Mouse (Mus musculus): ENCODE measurements around the gene Olfr1246. TPM values are rescaled to one million over a fixed set of nuclear protein-coding genes. Genes with fewer than 3 reads are reported as not detected.

Gene Olfr1246
- not detected in 4 replicates for total RNA-seq (2023; ENCODE audit: inconsistent age)

DNA sequence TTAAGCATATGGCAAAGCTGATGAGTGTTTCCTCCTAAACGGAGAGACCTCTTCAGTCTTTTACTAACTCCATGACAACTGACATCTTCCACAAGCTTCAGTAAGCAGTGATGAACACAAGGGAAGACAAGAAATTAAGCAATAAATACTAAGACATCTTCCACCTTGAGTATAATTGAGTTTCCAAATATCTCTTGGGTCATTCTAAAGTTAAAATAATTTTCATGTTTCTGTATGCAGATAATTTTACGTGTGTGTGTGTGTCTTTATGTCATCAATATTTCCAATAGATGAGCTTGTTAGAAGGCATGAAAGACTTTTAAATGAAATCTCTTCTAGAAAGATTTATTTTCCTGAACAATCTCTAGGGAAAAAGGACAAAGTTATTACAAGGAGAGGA, at the start of gene Olfr1246:
TSS of gene Olfr1246 (minus strand) at position 101 of the 400 bp plus-strand sequence.

DNA sequence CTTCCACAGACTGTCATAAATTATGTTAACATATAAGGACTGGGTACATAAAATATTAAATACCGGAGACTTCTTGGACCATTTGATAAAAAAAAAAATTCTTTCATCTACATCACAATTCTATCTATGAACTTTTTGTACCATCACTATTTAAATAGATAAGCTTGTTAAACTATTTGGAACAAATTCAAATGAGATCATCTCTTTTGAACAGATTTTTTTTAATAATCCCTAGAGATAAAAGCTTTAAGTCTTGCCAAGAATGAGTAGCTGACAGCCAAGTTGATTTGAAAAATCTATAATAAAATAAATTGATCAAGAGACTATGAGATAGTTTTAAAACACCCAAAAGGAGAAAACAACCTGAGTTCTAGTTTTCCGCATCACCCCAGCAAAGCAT, 41.9 kb upstream of the Olfr1246 start, which contains the start of gene Olfr1249:
TSS of gene Olfr1249 (minus strand) at position 101 of the 400 bp plus-strand sequence.

DNA sequence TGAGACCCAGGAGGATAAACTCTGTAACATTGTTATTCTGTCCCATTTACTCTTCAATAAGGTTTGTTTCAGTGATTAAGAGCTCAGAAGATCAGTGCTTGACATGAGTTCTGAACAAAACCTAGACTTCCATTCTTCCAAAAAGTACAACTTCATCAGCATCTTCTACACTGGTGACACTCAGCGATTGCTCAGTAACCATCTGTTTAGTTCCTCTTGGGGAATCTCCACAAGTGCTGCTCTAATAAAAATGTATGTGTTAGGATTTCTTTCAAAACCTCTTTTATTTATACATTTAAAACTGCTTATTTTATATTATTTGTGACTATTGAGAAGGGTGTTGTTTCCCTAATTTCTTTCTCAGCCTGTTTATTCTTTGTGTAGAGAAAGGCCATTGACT, 25.2 kb upstream of the Olfr1246 start, which contains the start of gene Olfr1248:
TSS of gene Olfr1248 (minus strand) at position 101 of the 400 bp plus-strand sequence.

DNA sequence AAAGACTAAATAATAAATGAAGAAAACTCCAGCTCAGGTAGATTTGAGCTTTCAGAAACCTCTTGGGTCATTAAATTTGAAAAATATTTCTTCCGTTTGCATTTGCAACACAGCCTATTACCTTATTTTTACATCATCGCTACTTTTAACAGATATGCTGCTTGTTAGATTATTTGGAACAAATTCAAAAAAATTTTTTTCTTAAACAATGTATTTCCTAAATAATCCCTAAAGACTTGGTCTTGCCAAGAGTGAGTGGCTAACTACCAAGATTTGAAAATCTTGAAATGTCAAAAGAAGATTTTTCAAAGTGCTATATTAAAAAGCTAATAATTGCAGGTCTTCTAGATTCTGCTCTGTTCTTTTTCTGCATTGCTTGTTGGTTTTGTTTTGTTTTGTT, 21.1 kb upstream of the Olfr1246 start, which contains the start of gene Olfr1247:
TSS of gene Olfr1247 (minus strand) at position 101 of the 400 bp plus-strand sequence.

DNA sequence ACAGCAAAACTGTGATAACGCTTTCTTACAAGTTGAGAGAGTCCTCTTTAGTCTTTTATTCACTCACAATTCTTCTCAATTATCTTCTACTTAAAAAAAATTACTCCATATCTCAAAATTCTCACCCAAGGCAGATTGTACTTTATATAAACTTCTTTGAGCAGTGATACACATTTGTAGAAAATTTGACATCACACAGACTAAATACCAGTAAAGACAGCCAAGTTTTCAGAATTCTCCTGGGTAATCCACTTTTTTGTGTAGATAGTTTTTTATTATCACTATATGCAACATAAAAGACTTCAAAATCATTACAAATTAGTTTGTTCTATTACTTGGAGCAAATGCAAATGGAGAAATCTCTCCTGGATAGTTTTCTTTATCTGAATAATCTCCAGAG, 14.6 kb downstream of the Olfr1246 start, which contains the start of gene Olfr1245:
TSS of gene Olfr1245 (minus strand) at position 101 of the 400 bp plus-strand sequence.

Other genes starting within 250 kb of the Olfr1246 start
- not detected in 4 replicates for gene Olfr1234, start 228.3 kb downstream of the Olfr1246 start, total RNA-seq (2023; ENCODE audit: inconsistent age)
- 0.09 TPM in 1 of 4 replicates, not detected in the others for gene Olfr1238, start 183.5 kb downstream of the Olfr1246 start, total RNA-seq (2023; ENCODE audit: inconsistent age)
- gene Olfr1239, start 172.8 kb downstream of the Olfr1246 start, total RNA-seq (2023; ENCODE audit: inconsistent age): not detected in 4 replicates
- not detected in 4 replicates for gene Olfr1240, start 150.2 kb downstream of the Olfr1246 start, total RNA-seq (2023; ENCODE audit: inconsistent age)
- not detected in 4 replicates for gene Olfr1241, start 106.0 kb downstream of the Olfr1246 start, total RNA-seq (2023; ENCODE audit: inconsistent age)
- gene Olfr1242, start 94.8 kb downstream of the Olfr1246 start, total RNA-seq (2023; ENCODE audit: inconsistent age): not detected in 4 replicates
- gene Olfr1243, start 61.7 kb downstream of the Olfr1246 start, total RNA-seq (2023; ENCODE audit: inconsistent age): not detected in 4 replicates
- not detected in 4 replicates for gene Olfr1245, start 14.7 kb downstream of the Olfr1246 start, total RNA-seq (2023; ENCODE audit: inconsistent age)
- 0.12 TPM in 1 of 4 replicates, not detected in the others for gene Olfr1247, start 21.0 kb upstream of the Olfr1246 start, total RNA-seq (2023; ENCODE audit: inconsistent age)
- not detected in 4 replicates for gene Olfr1248, start 25.1 kb upstream of the Olfr1246 start, total RNA-seq (2023; ENCODE audit: inconsistent age)
- not detected in 4 replicates for gene Olfr1249, start 41.8 kb upstream of the Olfr1246 start, total RNA-seq (2023; ENCODE audit: inconsistent age)
- not detected in 4 replicates for gene Olfr1250, start 68.3 kb upstream of the Olfr1246 start, total RNA-seq (2023; ENCODE audit: inconsistent age)
- not detected in 4 replicates for gene Olfr1251, start 78.8 kb upstream of the Olfr1246 start, total RNA-seq (2023; ENCODE audit: inconsistent age)
- gene Olfr1252, start 131.9 kb upstream of the Olfr1246 start, total RNA-seq (2023; ENCODE audit: inconsistent age): not detected in 4 replicates
- not detected in 4 replicates for gene Olfr1253, start 163.9 kb upstream of the Olfr1246 start, total RNA-seq (2023; ENCODE audit: inconsistent age)
- gene Olfr1254, start 200.5 kb upstream of the Olfr1246 start, total RNA-seq (2023; ENCODE audit: inconsistent age): not detected in 4 replicates
- gene Olfr1255, start 218.9 kb upstream of the Olfr1246 start, total RNA-seq (2023; ENCODE audit: inconsistent age): not detected in 4 replicates
- gene Olfr1256, start 248.4 kb upstream of the Olfr1246 start, total RNA-seq (2023; ENCODE audit: inconsistent age): not detected in 4 replicates